Mouse (Mus musculus) skeletal muscle tissue, adult 2 months (tissue): ENCODE results near the gene Rassf8.

Experiments used
- DNase-seq: peaks from one replicate; pipeline ENCODE4 v3.0.0-alpha.2; 2012; ENCODE audit warnings: low read depth, low spot score

Rassf8 gene

GRCm38 (mm10) chr6:145746132-145746849 lies at the start of gene Rassf8:
TSS of gene Rassf8 (plus strand) at chr6:145746748.
- peak; percentile 81 for DNase-seq

DNA sequence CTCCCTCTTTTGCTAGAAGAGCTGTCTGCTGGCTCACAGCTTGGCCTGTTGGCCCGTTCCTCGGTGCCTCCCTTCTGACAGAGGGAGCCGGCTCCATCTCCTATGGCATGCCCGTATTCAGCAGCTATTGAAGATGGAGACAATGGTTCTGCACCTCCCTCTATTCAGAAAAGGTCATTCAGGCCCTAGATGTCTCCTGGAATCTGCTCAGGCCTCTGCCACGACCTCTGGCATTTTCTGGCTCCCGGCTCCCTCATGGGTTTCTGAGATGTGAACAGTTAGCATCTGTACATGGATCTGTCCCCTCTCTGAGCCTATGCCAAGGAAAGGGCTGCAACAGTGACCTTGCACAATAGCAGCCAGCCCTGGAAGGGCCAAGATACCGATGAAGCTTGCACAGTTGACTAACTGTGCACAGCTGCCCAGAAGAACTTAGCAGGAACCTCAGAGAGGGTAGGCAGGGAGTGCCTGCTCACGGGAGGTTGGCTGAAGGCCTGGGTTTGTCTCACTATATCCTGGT lies 45.5 kb upstream of the Rassf8 start:
- DNase-seq, result no peak

DNA sequence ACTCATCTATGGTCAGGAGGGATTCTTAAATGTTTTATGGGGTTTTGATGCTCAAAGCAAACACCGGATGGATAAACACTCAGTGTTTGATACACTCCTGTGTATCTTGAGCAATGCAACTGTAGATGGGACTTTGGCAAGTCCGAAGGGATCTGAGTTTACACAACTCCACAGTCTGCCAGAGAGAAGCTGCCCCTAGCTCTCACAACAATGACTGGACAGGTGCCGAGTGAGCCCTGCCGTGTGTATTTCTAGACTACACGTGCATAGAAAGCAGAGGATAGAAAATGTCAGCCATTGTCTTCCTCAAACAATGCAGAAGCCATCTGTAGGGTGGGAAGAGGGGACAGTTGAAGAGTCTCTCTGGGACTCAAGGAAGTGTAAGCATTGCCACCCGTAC lies 42.9 kb upstream of the Rassf8 start:
- DNase-seq, result no peak

DNA sequence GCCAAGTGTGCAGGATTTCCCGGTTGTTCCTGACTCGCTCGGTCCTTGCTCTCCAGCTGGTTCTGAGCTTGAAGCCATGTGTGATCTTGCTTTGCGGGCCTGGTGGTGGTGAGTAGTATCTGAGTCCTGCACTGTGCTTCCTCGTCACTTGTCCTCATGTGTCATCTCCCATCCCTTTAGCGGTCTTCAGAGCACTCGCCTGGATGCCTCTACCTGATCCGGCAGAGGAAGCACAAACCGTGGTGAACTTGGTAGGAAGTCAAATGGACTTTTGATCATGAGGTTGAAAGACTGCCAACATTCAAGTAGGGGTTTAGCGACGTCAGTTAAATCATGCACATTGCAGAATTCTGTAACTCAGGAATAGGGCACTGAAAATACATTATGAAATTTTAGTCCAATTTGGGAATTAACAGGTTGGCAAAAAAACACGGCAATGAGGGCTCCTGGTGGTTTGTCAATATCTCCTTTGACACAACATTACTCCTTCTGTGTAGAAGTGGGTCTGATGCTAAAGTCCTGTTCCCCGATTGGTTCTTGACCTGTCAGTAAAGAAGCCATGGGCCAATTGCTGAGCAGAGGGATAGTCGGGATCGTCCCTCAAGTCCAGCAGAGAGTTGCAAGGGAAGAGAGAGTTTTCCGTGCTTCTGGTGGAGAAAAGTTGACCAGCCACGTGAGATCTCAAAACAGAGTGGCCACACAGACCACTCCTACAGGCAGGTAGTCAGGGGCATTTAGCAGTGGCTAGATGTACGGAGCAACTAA lies 36.4 kb upstream of the Rassf8 start:
- DNase-seq, result no peak

GRCm38 (mm10) chr6:145710797-145711196 lies 35.8 kb upstream of the Rassf8 start:
- DNase-seq, result no peak

GRCm38 (mm10) chr6:145711320-145711719 lies 35.2 kb upstream of the Rassf8 start:
- DNase-seq, result no peak

GRCm38 (mm10) chr6:145713241-145714114 lies 33.1 kb upstream of the Rassf8 start:
- no peak for DNase-seq

- no peak for DNase-seq
Observed at GRCm38 (mm10) chr6:145714131-145714530, 32.4 kb upstream of the Rassf8 start.

DNA sequence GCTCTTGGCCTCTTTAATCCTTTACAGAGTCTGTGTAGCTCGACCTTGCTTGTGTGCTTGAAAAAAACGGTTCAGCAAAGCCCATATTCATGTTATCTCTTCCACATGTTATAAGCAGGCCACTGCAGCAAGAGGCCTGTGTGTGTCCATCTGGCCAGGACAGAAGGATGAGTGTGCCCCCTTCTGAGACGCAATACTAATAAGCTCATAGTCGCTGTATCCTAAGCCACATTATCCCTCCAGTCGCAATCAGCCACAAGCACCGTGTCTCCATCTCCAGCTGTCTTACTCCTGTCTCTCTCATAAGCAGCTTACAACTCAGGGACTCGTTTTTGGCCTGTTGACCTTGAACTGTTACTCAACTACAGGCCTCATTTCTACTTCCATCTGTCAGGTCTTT lies 24.0 kb upstream of the Rassf8 start:
- DNase-seq, result no peak

- no peak for DNase-seq
Observed at GRCm38 (mm10) chr6:145723131-145723863, 23.3 kb upstream of the Rassf8 start.

DNA sequence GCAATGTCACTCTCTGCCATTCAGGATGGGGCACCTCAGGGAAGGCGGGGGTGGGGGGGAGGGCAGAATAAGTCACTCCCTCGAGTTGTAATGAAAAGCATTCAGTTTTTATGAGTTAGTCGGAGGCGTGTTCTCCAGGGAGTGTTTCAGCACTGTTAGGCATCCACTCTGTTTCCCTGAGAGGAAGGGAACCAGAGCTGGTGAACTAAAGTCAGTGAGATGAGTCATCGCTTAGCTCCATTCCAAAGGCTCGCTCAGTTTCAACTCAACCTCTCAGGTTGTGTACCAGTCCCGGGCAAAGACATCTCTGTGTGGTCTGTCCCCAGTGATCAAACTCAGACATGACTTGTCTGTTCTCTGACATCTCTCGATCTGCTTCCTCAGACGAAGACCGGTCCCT lies 20.7 kb upstream of the Rassf8 start:
- no peak for DNase-seq

GRCm38 (mm10) chr6:145726986-145727385 lies 19.6 kb upstream of the Rassf8 start:
- no peak for DNase-seq

DNA sequence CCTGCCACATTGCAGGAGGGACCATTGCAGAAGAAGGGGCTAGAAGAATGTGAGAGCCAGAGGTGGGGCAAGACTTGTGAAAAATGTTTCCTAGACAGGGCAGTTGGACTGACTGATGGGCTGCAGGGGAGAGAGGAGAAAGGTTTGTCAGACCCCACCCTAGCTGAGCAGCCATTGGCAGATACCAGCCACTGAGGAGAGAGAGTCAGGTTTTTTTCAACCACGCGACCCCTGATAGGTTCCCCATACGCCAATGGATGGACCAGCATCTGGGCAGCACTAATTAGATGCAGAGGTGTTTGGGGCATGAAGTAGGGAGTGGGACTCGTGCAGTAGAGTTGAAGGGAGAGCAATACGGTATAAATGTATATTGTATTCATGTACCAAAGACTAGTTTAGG lies 13.7 kb upstream of the Rassf8 start:
- no peak for DNase-seq

DNA sequence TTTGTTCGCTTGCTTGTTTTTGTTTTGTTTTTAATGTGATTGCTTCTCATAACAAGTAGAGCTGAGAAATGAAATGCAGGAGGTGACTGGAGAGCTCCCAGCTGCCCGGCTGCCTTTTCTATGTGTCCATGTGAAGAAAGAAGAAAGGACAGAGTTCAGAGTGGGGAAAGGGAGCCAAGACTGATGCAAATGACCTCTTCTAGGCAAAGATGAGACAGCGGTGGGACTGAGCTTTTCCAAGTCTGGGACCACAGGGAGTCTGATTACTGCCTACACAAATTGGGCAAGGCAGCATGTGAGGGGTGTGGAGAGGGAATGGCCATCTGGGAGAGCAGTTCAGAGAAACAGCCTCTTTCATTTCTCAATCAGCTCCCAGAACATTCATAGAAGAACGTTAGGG lies 13.3 kb upstream of the Rassf8 start:
- DNase-seq, result peak; percentile 38

DNA sequence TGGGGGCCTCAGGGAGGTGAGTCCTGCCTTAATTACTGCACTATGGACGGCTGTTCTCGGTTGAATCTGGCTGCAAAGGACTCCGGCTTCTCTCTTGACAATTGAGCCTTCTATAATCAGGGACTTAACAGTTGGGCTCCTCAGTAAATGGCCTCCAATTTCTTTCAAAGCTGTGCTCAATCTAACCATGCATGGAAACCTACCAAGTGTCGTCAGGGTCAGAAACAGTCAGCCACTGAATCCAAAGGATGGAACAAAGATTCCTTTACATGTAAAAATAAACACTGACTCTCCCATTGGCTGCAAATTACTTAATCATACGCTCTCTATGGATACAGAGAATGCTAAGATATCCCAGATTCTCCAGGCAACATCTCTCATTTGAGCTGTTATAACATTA lies 12.6 kb upstream of the Rassf8 start:
- no peak for DNase-seq

- no peak for DNase-seq
Observed at GRCm38 (mm10) chr6:145736099-145736498, 10.4 kb upstream of the Rassf8 start.

- DNase-seq, result no peak
Observed at GRCm38 (mm10) chr6:145739231-145739630, 7.3 kb upstream of the Rassf8 start.

DNA sequence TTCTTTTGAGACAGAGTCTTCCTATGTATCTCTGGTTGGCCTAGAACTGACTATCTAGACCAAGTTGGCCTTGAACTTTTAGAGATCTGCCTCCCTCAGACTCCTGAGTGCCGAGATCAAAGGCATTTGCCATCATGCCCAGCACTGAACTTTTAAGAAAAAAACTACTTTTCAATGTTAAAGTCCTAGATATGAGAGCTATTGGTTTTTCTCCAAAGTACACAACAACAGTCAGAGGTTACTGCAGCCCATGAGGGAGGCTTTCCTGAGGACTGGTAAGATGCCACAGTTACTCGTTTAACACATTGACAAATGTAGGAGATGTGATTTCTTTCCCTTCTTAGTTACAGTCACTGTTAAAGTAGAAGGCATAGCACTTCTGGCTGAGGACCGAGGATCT lies 6.5 kb upstream of the Rassf8 start:
- no peak for DNase-seq

DNA sequence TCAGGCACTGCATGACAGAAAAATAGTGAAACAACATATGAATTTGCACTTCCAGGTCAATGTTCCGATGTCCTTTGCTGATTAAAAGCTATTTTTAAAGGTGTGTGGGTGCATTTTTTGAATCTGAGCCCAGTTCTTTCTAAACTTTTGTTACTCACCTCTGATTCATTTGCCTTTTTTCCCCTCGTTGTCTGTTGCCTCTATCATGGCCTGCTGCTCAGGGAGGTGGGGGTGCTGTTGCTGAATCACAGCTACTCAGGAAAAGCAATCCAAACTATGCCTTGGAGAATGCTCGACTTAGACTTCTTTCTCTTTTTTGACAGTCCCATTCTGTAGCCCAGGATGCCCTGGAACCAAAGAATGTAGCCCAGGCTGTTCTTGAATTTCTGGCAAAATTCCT lies 1.3 kb upstream of the Rassf8 start:
- DNase-seq, result no peak

DNA sequence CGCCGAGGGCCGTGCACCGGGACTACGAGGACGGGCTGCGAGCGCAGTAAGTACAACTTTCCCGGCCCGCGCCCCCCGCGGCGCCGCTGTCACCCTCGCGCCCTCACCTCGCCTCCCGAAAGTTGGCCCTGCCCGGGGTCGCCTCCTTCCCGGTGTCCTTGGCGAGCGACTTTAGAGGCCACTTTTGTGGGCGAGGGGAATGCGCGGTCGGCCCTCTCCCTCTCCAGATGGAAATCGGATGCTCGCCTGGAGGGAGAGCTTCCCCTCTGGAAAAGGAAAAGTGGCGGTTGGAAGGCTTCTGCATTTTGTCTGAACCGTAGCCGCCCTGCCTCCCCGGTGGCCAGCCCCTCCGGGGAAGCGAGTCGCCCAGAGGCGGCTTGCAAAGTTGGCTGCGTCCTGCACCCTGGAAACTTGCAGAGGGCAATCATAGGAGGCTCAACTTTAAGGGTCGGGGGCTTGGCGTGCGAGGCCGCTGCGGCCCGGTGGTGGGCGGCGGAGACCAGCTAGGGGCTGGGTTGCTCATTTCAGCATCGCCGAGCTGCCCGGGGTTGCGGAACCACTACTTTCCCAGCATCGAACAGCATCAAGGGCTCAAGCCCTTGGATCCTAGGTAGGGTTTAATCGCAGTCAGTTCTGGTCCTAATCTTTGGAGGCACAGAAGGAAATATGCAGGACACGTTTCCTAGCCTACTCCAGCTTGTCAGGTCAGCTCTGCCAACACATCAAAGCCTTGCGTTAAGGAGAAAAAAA lies 548 bp downstream of the Rassf8 start:
- no peak for DNase-seq
